9 mouse cellular contexts compared by ENCODE assay signal in genomic region chr12:33027093-33027492, GRCm38 (mm10).
A peak's percentile ranks its signal among the peaks of the same experiment; 100 is the strongest.
DNase-seq lines count a peak whose midpoint lies in the region; ATAC-seq and TF ChIP-seq lines count a peak whose summit lies in the region.
"Had no signal": no experiment of that assay in that cellular context is flagged by ENCODE, and none has a peak within 500 bp of the region (broad histone marks: within the 10 kb centered on the region; RNA-seq: fewer than 3 reads in every experiment).

No protein-coding gene starts in this region.

- ATAC-seq in erythroid progenitor cell, adult 5-6 weeks (replicated peaks; ENCODE audit: low FRiP score, poor library complexity, severe bottlenecking): peak; percentile 79
- no peak for ATAC-seq in heart, embryonic 13.5 days (ENCODE audit: extremely low read depth, insufficient number of reproducible peaks, low FRiP score, low TSS enrichment)
- ATAC-seq in kidney, embryonic 16.5 days (ENCODE audit: low FRiP score, low TSS enrichment): 0 out of 2 replicates have a peak, but pooled peaks have one; percentile 39
- peak; percentile 39 for ATAC-seq in liver, embryonic 11.5 days (replicated peaks; ENCODE audit: low FRiP score)
- ATAC-seq in stomach, postnatal 0 days (ENCODE audit: low FRiP score, low TSS enrichment): peak; percentile 80

- DNase-seq in brain, embryonic 18.5 days (ENCODE audit: low read depth, low spot score): peak; percentile 59
- DNase-seq in liver, embryonic 11.5 days (ENCODE audit: low spot score): peak; percentile 48
- DNase-seq in neural tube, embryonic 10.5 days (ENCODE audit: extremely low spot score, low spot score): peak; percentile 76
- peak; percentile 75 for DNase-seq in stomach, postnatal 0 days (ENCODE audit: low spot score)

- peak; percentile 84 for TF ChIP-seq CTCF in E14TG2a.4 (conservative IDR thresholded peaks at IDR 0.05; ENCODE audit: low read length)
- TF ChIP-seq CTCF in stomach, postnatal 0 days (IDR thresholded peaks at IDR 0.05; ENCODE audit: low read depth): peak; percentile 98

- WGBS in heart, embryonic 13.5 days: 2% methylated on average over 10 of the region's 10 CpGs
- WGBS in kidney, embryonic 16.5 days: under 1% methylated on average over 10 of the region's 10 CpGs
- WGBS in liver, embryonic 11.5 days: 2% methylated on average over 10 of the region's 10 CpGs
- 3% methylated on average over 10 of the region's 10 CpGs for WGBS in stomach, postnatal 0 days

- TF ChIP-seq EP300 in stomach, postnatal 0 days (optimal IDR thresholded peaks at IDR 0.05): no peak

- peaks cover 52% of the 10 kb centered on the region for H3K27me3 ChIP-seq in E14TG2a.4 (ENCODE audit: insufficient read depth, low read length)
- peaks cover 27% of the 10 kb centered on the region; the same call in 1 of the 2 replicates for H3K27me3 ChIP-seq in heart, embryonic 13.5 days (replicated peaks)
- no peaks in the 10 kb centered on the region for H3K27me3 ChIP-seq in kidney, embryonic 16.5 days (ENCODE audit: insufficient read depth, low read length)
- no peaks in the 10 kb centered on the region for H3K27me3 ChIP-seq in liver, embryonic 11.5 days (replicated peaks; ENCODE audit: control insufficient read depth, insufficient read depth, low read length)
- no peaks in the 10 kb centered on the region for H3K27me3 ChIP-seq in stomach, postnatal 0 days (ENCODE audit: control insufficient read depth, insufficient read depth, low read length)

- H3K4me3 ChIP-seq in E14TG2a.4 (replicated peaks; ENCODE audit: low read length): no peak overlapping the region; the same call in 1 of the 2 replicates
- peak overlapping the region; percentile 29 for H3K4me3 ChIP-seq in heart, embryonic 13.5 days
- H3K4me3 ChIP-seq in kidney, embryonic 16.5 days (ENCODE audit: low read length): no peak overlapping the region
- no peak overlapping the region for H3K4me3 ChIP-seq in liver, embryonic 11.5 days (ENCODE audit: low read depth, low read length)
- no peak overlapping the region for H3K4me3 ChIP-seq in stomach, postnatal 0 days (ENCODE audit: low read depth, low read length)

- peaks cover 21% of the 10 kb centered on the region for H3K4me1 ChIP-seq in E14TG2a.4 (replicated peaks; ENCODE audit: low read depth, low read length)
- H3K4me1 ChIP-seq in heart, embryonic 13.5 days: peaks cover 17% of the 10 kb centered on the region
- H3K4me1 ChIP-seq in kidney, embryonic 16.5 days (ENCODE audit: insufficient read depth, low read length): peaks cover 11% of the 10 kb centered on the region; the same call in 1 of the 2 replicates
- no peaks in the 10 kb centered on the region for H3K4me1 ChIP-seq in liver, embryonic 11.5 days (replicated peaks; ENCODE audit: control insufficient read depth, insufficient read depth, low read length)
- peaks cover 4% of the 10 kb centered on the region; the same call in 1 of the 2 replicates for H3K4me1 ChIP-seq in stomach, postnatal 0 days (replicated peaks; ENCODE audit: control insufficient read depth, insufficient read depth)

- peak overlapping the region; percentile 62 for H3K4me2 ChIP-seq in heart, embryonic 13.5 days
- no peak overlapping the region for H3K4me2 ChIP-seq in kidney, embryonic 16.5 days (replicated peaks; ENCODE audit: low read depth, low read length)
- H3K4me2 ChIP-seq in liver, embryonic 11.5 days: peak overlapping the region; percentile 34; the same call in 1 of the 2 replicates
- H3K4me2 ChIP-seq in stomach, postnatal 0 days (replicated peaks; ENCODE audit: low read depth): no peak overlapping the region

- peak overlapping the region; percentile 65; the same call in 1 of the 2 replicates for H3K9ac ChIP-seq in heart, embryonic 13.5 days
- 0 out of 2 replicates have a peak overlapping the region, but pooled peaks have one; percentile 20 for H3K9ac ChIP-seq in kidney, embryonic 16.5 days (replicated peaks; ENCODE audit: low read length)
- no peak overlapping the region for H3K9ac ChIP-seq in liver, embryonic 11.5 days (ENCODE audit: low read depth, low read length)
- no peak overlapping the region for H3K9ac ChIP-seq in stomach, postnatal 0 days (ENCODE audit: low read length)

- H3K36me3 ChIP-seq in E14TG2a.4 (ENCODE audit: insufficient read depth, low read length): no peaks in the 10 kb centered on the region
- H3K36me3 ChIP-seq in heart, embryonic 13.5 days: no peaks in the 10 kb centered on the region
- no peaks in the 10 kb centered on the region for H3K36me3 ChIP-seq in kidney, embryonic 16.5 days (ENCODE audit: insufficient read depth, low read length)
- H3K36me3 ChIP-seq in liver, embryonic 11.5 days (ENCODE audit: control insufficient read depth, insufficient read depth, low read length): no peaks in the 10 kb centered on the region
- no peaks in the 10 kb centered on the region for H3K36me3 ChIP-seq in stomach, postnatal 0 days (ENCODE audit: control insufficient read depth, insufficient read depth, low read length)

- H3K9me3 ChIP-seq in E14TG2a.4 (ENCODE audit: low read length): no peaks in the 10 kb centered on the region
- H3K9me3 ChIP-seq in heart, embryonic 13.5 days: no peaks in the 10 kb centered on the region
- peaks cover 4% of the 10 kb centered on the region; the same call in 1 of the 2 replicates for H3K9me3 ChIP-seq in kidney, embryonic 16.5 days (ENCODE audit: low read length)
- no peaks in the 10 kb centered on the region for H3K9me3 ChIP-seq in liver, embryonic 11.5 days (ENCODE audit: control insufficient read depth, low read length)
- no peaks in the 10 kb centered on the region for H3K9me3 ChIP-seq in stomach, postnatal 0 days (ENCODE audit: control insufficient read depth, low read length)

- H3K27ac ChIP-seq in heart, embryonic 13.5 days (replicated peaks): peak overlapping the region; percentile 39; the same call in 1 of the 2 replicates
- no peak overlapping the region for H3K27ac ChIP-seq in kidney, embryonic 16.5 days (ENCODE audit: low read length)
- no peak overlapping the region for H3K27ac ChIP-seq in liver, embryonic 11.5 days (ENCODE audit: low read depth, low read length)
- no peak overlapping the region for H3K27ac ChIP-seq in stomach, postnatal 0 days (replicated peaks)
- H3K27ac ChIP-seq: macrophage had no signal

Comparison
In these comparisons a context has a peak if more than half of its experiments do, and no peak if none do; other contexts are left out.
1. H3K4me2 ChIP-seq: peak in heart, embryonic 13.5 days (single experiment) and liver, embryonic 11.5 days (single experiment); none in kidney, embryonic 16.5 days (single experiment) and stomach, postnatal 0 days (single experiment).
2. H3K9ac ChIP-seq: peak in heart, embryonic 13.5 days (single experiment) and kidney, embryonic 16.5 days (single experiment); none in liver, embryonic 11.5 days (single experiment) and stomach, postnatal 0 days (single experiment).
3. Peak in every context shown above with its lines, with median percentiles within 50 percentile points of each other: DNase-seq.